ENCODE assay signal across 17 mouse cellular contexts in the genomic region with DNA sequence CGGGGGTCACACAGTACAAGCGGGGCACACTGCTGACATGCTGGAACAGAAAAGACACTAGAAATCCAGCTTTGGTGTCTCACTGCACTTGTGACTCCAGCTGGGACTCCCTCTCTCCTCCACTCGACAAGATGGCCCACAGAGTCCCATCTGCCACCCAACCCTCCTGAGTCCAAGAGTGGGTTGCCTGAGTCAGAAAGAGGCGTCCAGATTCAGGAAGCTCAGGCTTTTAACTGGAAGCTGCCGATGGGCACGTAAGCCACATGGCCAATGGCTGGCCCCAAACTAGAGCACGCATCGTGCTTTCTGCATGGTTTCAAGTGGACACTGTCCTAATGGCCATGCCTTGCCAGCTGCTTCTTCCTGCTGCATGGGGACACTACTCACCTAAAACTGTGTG.
DNase-seq lines count a peak whose midpoint lies in the region; ATAC-seq and TF ChIP-seq lines count a peak whose summit lies in the region.
"Had no signal": no experiment of that assay in that cellular context is flagged by ENCODE, and none has a peak within 500 bp of the region (broad histone marks: within the 10 kb centered on the region; RNA-seq: fewer than 3 reads in every experiment).

No protein-coding gene starts in this region.

- no peak for ATAC-seq in forebrain, embryonic 13.5 days
- ATAC-seq in forebrain, postnatal 0 days: no peak
- no peak for ATAC-seq in midbrain, embryonic 11.5 days (ENCODE audit: low FRiP score)
- ATAC-seq in neural tube, embryonic 15.5 days (ENCODE audit: low FRiP score): no peak
- ATAC-seq in intestine, embryonic 16.5 days: no peak

- no peak for TF ChIP-seq CTCF in forebrain, postnatal 0 days (IDR thresholded peaks at IDR 0.05; ENCODE audit: low read depth)

- H3K4me1 ChIP-seq in forebrain, embryonic 13.5 days: peaks cover 84% of the 10 kb centered on the region
- 0 out of 2 replicates have a peak, but pooled peaks cover 3% of the 10 kb centered on the region for H3K4me1 ChIP-seq in forebrain, postnatal 0 days (ENCODE audit: insufficient read depth)
- H3K4me1 ChIP-seq in midbrain, embryonic 10.5 days: peaks cover 92% of the 10 kb centered on the region
- H3K4me1 ChIP-seq in midbrain, embryonic 11.5 days (ENCODE audit: control insufficient read depth, insufficient read depth, low read length): peaks cover 55% of the 10 kb centered on the region
- H3K4me1 ChIP-seq in neural tube, embryonic 15.5 days: peaks cover 62% of the 10 kb centered on the region
- peaks cover 18% of the 10 kb centered on the region for H3K4me1 ChIP-seq in intestine, embryonic 16.5 days (ENCODE audit: control insufficient read depth, insufficient read depth, low read length)

- 95% methylated on average over 8 of the region's 8 CpGs for WGBS in forebrain, embryonic 13.5 days
- 80% methylated on average over 8 of the region's 8 CpGs for WGBS in forebrain, postnatal 0 days
- 97% methylated on average over 8 of the region's 8 CpGs for WGBS in midbrain, embryonic 10.5 days
- 91% methylated on average over 8 of the region's 8 CpGs for WGBS in midbrain, embryonic 11.5 days
- WGBS in neural tube, embryonic 15.5 days: 78% methylated on average over 8 of the region's 8 CpGs
- 92% methylated on average over 8 of the region's 8 CpGs for WGBS in intestine, embryonic 16.5 days

- no peak for DNase-seq in forebrain, postnatal 0 days
- DNase-seq in midbrain, embryonic 10.5 days (ENCODE audit: low spot score): no peak
- no peak for DNase-seq in midbrain, embryonic 11.5 days (ENCODE audit: low spot score, missing footprints)
- DNase-seq in cerebellum, postnatal 10 days: peak; percentile 71 to 74
- no peak for DNase-seq in c-Kit-positive CD71-positive TER-119-positive erythroid progenitor cells, embryonic 14.5 days (ENCODE audit: low spot score)
- DNase-seq: adrenal gland, adult 2 months; gastrocnemius, adult 2 months; heart, adult 2 months; heart, postnatal 14 days; kidney, adult 11 months; kidney, postnatal 25 days; lung, postnatal 14 days had no signal

- no peaks in the 10 kb centered on the region for H3K9me3 ChIP-seq in forebrain, embryonic 13.5 days (replicated peaks)
- H3K9me3 ChIP-seq in forebrain, postnatal 0 days (ENCODE audit: low read length): no peaks in the 10 kb centered on the region
- H3K9me3 ChIP-seq in midbrain, embryonic 10.5 days (replicated peaks): no peaks in the 10 kb centered on the region
- no peaks in the 10 kb centered on the region for H3K9me3 ChIP-seq in midbrain, embryonic 11.5 days (ENCODE audit: control insufficient read depth, low read length)
- H3K9me3 ChIP-seq in neural tube, embryonic 15.5 days (replicated peaks): no peaks in the 10 kb centered on the region
- H3K9me3 ChIP-seq in intestine, embryonic 16.5 days (ENCODE audit: control insufficient read depth, low read length): no peaks in the 10 kb centered on the region
- H3K9me3 ChIP-seq: neural tube, embryonic 12.5 days had no signal

- peak overlapping the region; percentile 35; the same call in 1 of the 2 replicates for H3K27ac ChIP-seq in forebrain, embryonic 13.5 days
- no peak overlapping the region for H3K27ac ChIP-seq in forebrain, postnatal 0 days (ENCODE audit: low read depth, low read length)
- H3K27ac ChIP-seq in midbrain, embryonic 10.5 days (replicated peaks): peak overlapping the region; percentile 49; the same call in 1 of the 2 replicates
- no peak overlapping the region for H3K27ac ChIP-seq in midbrain, embryonic 11.5 days (ENCODE audit: low read depth, low read length)
- H3K27ac ChIP-seq in neural tube, embryonic 15.5 days (replicated peaks): peak overlapping the region; percentile 48; the same call in 1 of the 2 replicates
- no peak overlapping the region for H3K27ac ChIP-seq in intestine, embryonic 16.5 days (ENCODE audit: low read length)
- H3K27ac ChIP-seq: gastrocnemius, adult 2 months; heart, adult 2 months; neural tube, embryonic 12.5 days had no signal

- H3K4me3 ChIP-seq in forebrain, embryonic 13.5 days: no peak overlapping the region
- H3K4me3 ChIP-seq in forebrain, postnatal 0 days (ENCODE audit: low read depth, low read length): no peak overlapping the region
- no peak overlapping the region for H3K4me3 ChIP-seq in midbrain, embryonic 10.5 days
- H3K4me3 ChIP-seq in midbrain, embryonic 11.5 days (ENCODE audit: low read depth, low read length): no peak overlapping the region
- no peak overlapping the region for H3K4me3 ChIP-seq in neural tube, embryonic 15.5 days (replicated peaks)
- H3K4me3 ChIP-seq in intestine, embryonic 16.5 days (ENCODE audit: low read length): no peak overlapping the region
- H3K4me3 ChIP-seq: gastrocnemius, adult 2 months; heart, adult 2 months; neural tube, embryonic 12.5 days had no signal

- no peak overlapping the region for H3K4me2 ChIP-seq in forebrain, embryonic 13.5 days
- H3K4me2 ChIP-seq in forebrain, postnatal 0 days (ENCODE audit: low read depth): no peak overlapping the region
- no peak overlapping the region for H3K4me2 ChIP-seq in midbrain, embryonic 11.5 days
- H3K4me2 ChIP-seq in neural tube, embryonic 15.5 days: no peak overlapping the region
- H3K4me2 ChIP-seq in intestine, embryonic 16.5 days (ENCODE audit: low read depth, low read length): no peak overlapping the region
- H3K4me2 ChIP-seq: liver, embryonic 11.5 days; neural tube, embryonic 12.5 days had no signal

- no peak overlapping the region for H3K9ac ChIP-seq in forebrain, embryonic 13.5 days
- no peak overlapping the region for H3K9ac ChIP-seq in forebrain, postnatal 0 days
- no peak overlapping the region for H3K9ac ChIP-seq in midbrain, embryonic 11.5 days (ENCODE audit: low read length)
- no peak overlapping the region for H3K9ac ChIP-seq in neural tube, embryonic 15.5 days (replicated peaks)
- no peak overlapping the region for H3K9ac ChIP-seq in intestine, embryonic 16.5 days (ENCODE audit: low read depth, low read length)
- H3K9ac ChIP-seq: neural tube, embryonic 12.5 days had no signal

- no peaks in the 10 kb centered on the region for H3K27me3 ChIP-seq in forebrain, embryonic 13.5 days
- no peaks in the 10 kb centered on the region for H3K27me3 ChIP-seq in forebrain, postnatal 0 days (ENCODE audit: insufficient read depth, low read length)
- H3K27me3 ChIP-seq in midbrain, embryonic 10.5 days (ENCODE audit: low read depth, poor library complexity, severe bottlenecking): no peaks in the 10 kb centered on the region
- H3K27me3 ChIP-seq in midbrain, embryonic 11.5 days (ENCODE audit: control insufficient read depth, insufficient read depth, low read length): no peaks in the 10 kb centered on the region
- H3K27me3 ChIP-seq in neural tube, embryonic 15.5 days (replicated peaks): no peaks in the 10 kb centered on the region
- H3K27me3 ChIP-seq in intestine, embryonic 16.5 days (replicated peaks; ENCODE audit: control insufficient read depth, insufficient read depth, low read length): no peaks in the 10 kb centered on the region
- H3K27me3 ChIP-seq: neural tube, embryonic 12.5 days had no signal

- peaks cover 13% of the 10 kb centered on the region for H3K36me3 ChIP-seq in forebrain, embryonic 13.5 days (ENCODE audit: poor library complexity, severe bottlenecking)
- no peaks in the 10 kb centered on the region for H3K36me3 ChIP-seq in forebrain, postnatal 0 days (ENCODE audit: insufficient read depth)
- peaks cover 60% of the 10 kb centered on the region for H3K36me3 ChIP-seq in midbrain, embryonic 10.5 days
- peaks cover 6% of the 10 kb centered on the region; the same call in 1 of the 2 replicates for H3K36me3 ChIP-seq in midbrain, embryonic 11.5 days (ENCODE audit: control insufficient read depth, insufficient read depth, low read length)
- H3K36me3 ChIP-seq in neural tube, embryonic 15.5 days: no peaks in the 10 kb centered on the region; the same call in 1 of the 2 replicates
- H3K36me3 ChIP-seq in intestine, embryonic 16.5 days (ENCODE audit: control insufficient read depth, insufficient read depth, low read length): no peaks in the 10 kb centered on the region

Comparison
In these comparisons a context has a peak if more than half of its experiments do, and no peak if none do; other contexts are left out.
1. H3K27ac ChIP-seq: peak in forebrain, embryonic 13.5 days (single experiment), midbrain, embryonic 10.5 days (single experiment) and neural tube, embryonic 15.5 days (single experiment); none in forebrain, postnatal 0 days (single experiment), midbrain, embryonic 11.5 days (single experiment) and intestine, embryonic 16.5 days (single experiment).
2. DNase-seq: peak in cerebellum, postnatal 10 days (2 of 2); none in forebrain, postnatal 0 days (single experiment), midbrain, embryonic 10.5 days (single experiment), midbrain, embryonic 11.5 days (single experiment) and c-Kit-positive CD71-positive TER-119-positive erythroid progenitor cells, embryonic 14.5 days (single experiment).